Mouse (Mus musculus) CD8-positive naive resting alpha-beta T cell, adult 57 days (primary cell): ENCODE measurements around the gene Ggt5. TPM values are rescaled to one million over a fixed set of nuclear protein-coding genes. Genes with fewer than 3 reads are reported as not detected.

Experiments used
- total RNA-seq: library from RNA; stranded (reverse); gene quantifications from one replicate; pipeline ENCODE4 v1.2.4, GENCODE M21; 2023

The Ggt5 gene
- total RNA-seq = 20.3 TPM

GRCm38 (mm10) chr10:75589129-75589528 lies at the start of gene Ggt5:
Gene Ggt5, plus strand, starts transcription at chr10:75589340.

GRCm38 (mm10) chr10:75559676-75560548 lies 29.2 kb upstream of the Ggt5 start, which contains the start of gene Lrrc75b:
Gene Lrrc75b, minus strand, starts transcription at chr10:75560330.

GRCm38 (mm10) chr10:75561071-75561654 lies 28.0 kb upstream of the Ggt5 start, which contains the start of gene Ggt1:
Gene Ggt1, plus strand, starts transcription at chr10:75561604.

DNA sequence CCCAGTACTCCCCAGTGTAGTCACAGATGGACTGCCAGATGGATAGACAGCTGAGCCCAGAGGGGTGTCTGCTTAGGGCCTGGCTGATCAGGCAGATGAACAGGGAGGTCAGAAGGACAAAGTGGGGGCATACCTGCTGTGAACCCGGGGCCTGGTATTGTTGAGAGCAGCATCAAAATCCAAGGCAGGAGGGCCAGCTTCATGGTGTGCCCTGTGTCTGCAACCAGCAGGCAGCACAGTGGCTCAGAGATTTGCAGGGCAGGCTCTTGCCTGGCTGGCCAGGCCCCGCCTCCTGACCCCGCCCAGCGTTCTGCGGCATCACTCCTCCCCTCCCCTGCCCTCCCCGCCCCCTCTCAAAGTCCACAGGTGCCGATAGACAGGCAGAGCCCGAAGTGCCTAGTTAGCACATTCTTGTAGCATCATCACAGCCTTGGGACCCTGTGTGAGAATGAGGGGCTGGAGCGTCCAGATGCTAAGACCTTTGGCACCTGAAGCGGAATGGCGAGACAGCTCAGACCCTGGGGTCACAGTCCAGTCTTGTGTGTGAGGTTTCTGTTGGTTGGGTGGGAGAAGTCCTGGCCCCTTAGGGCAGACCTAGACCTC lies 54.7 kb downstream of the Ggt5 start, which contains the start of gene Susd2:
Susd2 (minus strand) TSS at position 268 of the 603 bp plus-strand sequence.

Other genes with a start within 250 kb of the Ggt5 start
- 0.31 TPM for gene Upb1, start 188.2 kb upstream of the Ggt5 start, total RNA-seq
- gene Snrpd3, start 71.8 kb upstream of the Ggt5 start, total RNA-seq = 109 TPM
- gene Gucd1, start 71.4 kb upstream of the Ggt5 start, total RNA-seq = 60.6 TPM
- gene Lrrc75b, start 29.0 kb upstream of the Ggt5 start, total RNA-seq = 23.7 TPM
- 81.7 TPM for gene Ggt1, start 27.7 kb upstream of the Ggt5 start, total RNA-seq
- 4.2 TPM for gene Susd2, start 54.7 kb downstream of the Ggt5 start, total RNA-seq
- 129 TPM for gene Cabin1, start 175.0 kb downstream of the Ggt5 start, total RNA-seq
- 28.8 TPM for gene Ddt, start 184.1 kb downstream of the Ggt5 start, total RNA-seq
- gene Gm20441, start 191.6 kb downstream of the Ggt5 start, total RNA-seq = not detected
- 4.0 TPM for gene Gstt3, start 192.1 kb downstream of the Ggt5 start, total RNA-seq
- not detected for gene Gstt1, start 209.2 kb downstream of the Ggt5 start, total RNA-seq
- gene Gstt4, start 233.2 kb downstream of the Ggt5 start, total RNA-seq = not detected
- 41.2 TPM for gene Gstt2, start 248.1 kb downstream of the Ggt5 start, total RNA-seq